Mouse (Mus musculus): Measurements from ENCODE around the gene Irf9.

DNA sequence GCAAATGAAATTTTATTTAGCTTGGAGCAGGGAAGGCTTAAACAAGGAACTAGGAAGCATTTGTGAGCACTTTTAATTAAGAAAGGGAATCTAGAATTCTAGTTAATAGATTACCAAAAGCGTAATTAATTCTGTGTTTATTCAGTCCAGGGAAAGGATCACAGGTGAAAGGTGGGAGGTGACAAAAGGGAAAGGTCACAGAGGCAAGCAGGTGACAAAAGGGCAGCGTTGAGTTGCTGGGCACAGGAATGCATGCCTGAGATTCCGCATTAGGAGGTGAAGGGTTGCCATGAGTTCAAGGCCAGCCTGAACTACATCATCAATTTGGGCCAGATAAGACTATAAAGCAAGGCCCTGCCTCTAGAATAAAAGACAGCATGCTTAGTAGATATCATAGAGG is 35.9 kb upstream of the Irf9 start:
- no peak for TF ChIP-seq POLR2A (IDR thresholded peaks at IDR 0.05; ENCODE audit: borderline replicate concordance, control insufficient read depth, low read depth, low read length)
- no peak for TF ChIP-seq CTCF (IDR thresholded peaks at IDR 0.05; ENCODE audit: control insufficient read depth, insufficient read depth, low read length)
